Mouse (Mus musculus): ENCODE measurements at regions not wholly inside any gene's neighbourhood (a gene's known extent, or its start where the extent isn't known, plus 50 kb on each side); places are given as distances from the start of the nearest gene placed in this dataset.
"Not testable (repeated sequence)": the region's sequence is repeated elsewhere in the genome, so short reads cannot be mapped to it uniquely, and the experiment has no call there.

GRCm38 (mm10) chr11:41090391-41090900 lies 335.3 kb upstream of the Ccng1 start:
- DNase-seq = not testable (repeated sequence)

GRCm38 (mm10) chr11:41063570-41063969 lies 308.5 kb upstream of the Ccng1 start:
- no peak for DNase-seq

- no peak for DNase-seq
Observed at GRCm38 (mm10) chr11:41057796-41058195, 302.7 kb upstream of the Ccng1 start.

- no peak for DNase-seq
Observed at GRCm38 (mm10) chr11:41030018-41030417, 274.9 kb upstream of the Ccng1 start.

- DNase-seq = no peak
Observed at GRCm38 (mm10) chr11:41010096-41010495, 255.0 kb upstream of the Ccng1 start.

GRCm38 (mm10) chr11:40972806-40973205 lies 217.7 kb upstream of the Ccng1 start:
- DNase-seq = no peak

- peak; percentile 70 for DNase-seq
Observed at GRCm38 (mm10) chr11:40927168-40927567, 172.1 kb upstream of the Ccng1 start.

- no peak for DNase-seq
Observed at GRCm38 (mm10) chr11:40891485-40891884, 136.4 kb upstream of the Ccng1 start.

GRCm38 (mm10) chr11:40884509-40884908 lies 129.4 kb upstream of the Ccng1 start:
- no peak for DNase-seq

- no peak for DNase-seq
Observed at GRCm38 (mm10) chr11:40879589-40879988, 124.5 kb upstream of the Ccng1 start.

GRCm38 (mm10) chr11:40873002-40873401 lies 117.9 kb upstream of the Ccng1 start:
- DNase-seq = no peak

- peak; percentile 71 for DNase-seq
Observed at GRCm38 (mm10) chr11:40865694-40866093, 110.6 kb upstream of the Ccng1 start.

GRCm38 (mm10) chr11:40851361-40851760 lies 96.2 kb upstream of the Ccng1 start:
- DNase-seq = no peak

GRCm38 (mm10) chr11:40850652-40851092 lies 95.6 kb upstream of the Ccng1 start:
- no peak for DNase-seq

GRCm38 (mm10) chr11:40846586-40846985 lies 91.5 kb upstream of the Ccng1 start:
- DNase-seq = no peak

- no peak for DNase-seq
Observed at GRCm38 (mm10) chr11:40835393-40835792, 80.3 kb upstream of the Ccng1 start.
